Mouse (Mus musculus) forebrain, embryonic 15.5 days (tissue): ENCODE data around the gene Tat. TPM values are rescaled to one million over a fixed set of nuclear protein-coding genes. Genes with fewer than 3 reads are reported as not detected.
A peak's percentile ranks its signal among the peaks of the same experiment; 100 is the strongest.

Experiments used
- ATAC-seq: fragments of 200-750 bp; cut with Nextera tagmentation; replicated peaks from 2 replicates; pipeline ENCODE4 v1.8.0; 2017; ENCODE audit warnings: mild to moderate bottlenecking, moderate TSS enrichment, moderate library complexity
- H3K27ac ChIP-seq: fragments of 300-500 bp; sonication (generic); replicated peaks from 2 replicates; pipeline ENCODE4 v1.5.1; 2015; ENCODE audit warnings: mild to moderate bottlenecking, inconsistent platforms
- H3K27me3 ChIP-seq: fragments of 300-500 bp; sonication (generic); 2 replicates; pipeline ENCODE4 v1.6.1; 2015; ENCODE audit warnings: inconsistent platforms
- H3K36me3 ChIP-seq: fragments of 300-500 bp; sonication (generic); 2 replicates; pipeline ENCODE4 v1.6.1; 2015; ENCODE audit warnings: mild to moderate bottlenecking, inconsistent platforms
- H3K4me1 ChIP-seq: fragments of 300-500 bp; sonication (generic); 2 replicates; pipeline ENCODE4 v1.6.1; 2015; ENCODE audit warnings: inconsistent platforms
- H3K4me2 ChIP-seq: fragments of 300-500 bp; sonication (generic); replicated peaks from 2 replicates; pipeline ENCODE4 v1.6.1; 2015; ENCODE audit warnings: mild to moderate bottlenecking, inconsistent platforms
- H3K4me3 ChIP-seq: fragments of 300-500 bp; sonication (generic); 2 replicates; pipeline ENCODE4 v1.5.1; 2015; ENCODE audit warnings: mild to moderate bottlenecking, inconsistent platforms
- H3K9ac ChIP-seq: fragments of 300-500 bp; sonication (generic); replicated peaks from 2 replicates; pipeline ENCODE4 v1.6.1; 2015; ENCODE audit warnings: mild to moderate bottlenecking, inconsistent platforms
- H3K9me3 ChIP-seq: fragments of 300-500 bp; sonication (generic); 2 replicates; pipeline ENCODE4 v1.6.1; 2016; ENCODE audit warnings: inconsistent platforms
- WGBS: fragments of 180-500 bp; shearing (Covaris S2); methylation state at CpG from one replicate; pipeline ENCODE4 v1.1.7; 2015; ENCODE audit warnings: mixed read lengths; 5-methylcytosine and 5-hydroxymethylcytosine counted together
- polyA plus RNA-seq: library from polyadenylated mRNA; unstranded; fragments of >200 nt; fragmentation: Nextera tagmentation; extraction: Ambion mirVana; gene quantifications from 2 replicates; pipeline ENCODE4 v1.2.1, GENCODE M21; 2015

Gene Tat
- polyA plus RNA-seq, 1 experiment from 2014 or later: not detected

- H3K36me3 ChIP-seq: no peaks in the 10 kb centered on the region
- WGBS: 80% methylated on average over 4 of the region's 4 CpGs
- H3K4me3 ChIP-seq: no peak overlapping the region
- H3K4me2 ChIP-seq: no peak overlapping the region
- H3K4me1 ChIP-seq: peaks cover 25% of the 10 kb centered on the region
- ATAC-seq: no peak
- H3K27ac ChIP-seq: no peak overlapping the region
- no peak overlapping the region for H3K9ac ChIP-seq
- H3K27me3 ChIP-seq: peaks cover 9% of the 10 kb centered on the region; the same call in 1 of the 2 replicates
- H3K9me3 ChIP-seq: no peaks in the 10 kb centered on the region
Observed at GRCm38 (mm10) chr8:109959112-109959511, 31.1 kb upstream of the Tat start.

GRCm38 (mm10) chr8:109961693-109962367 lies 28.4 kb upstream of the Tat start, which contains the start of gene Marveld3:
Gene Marveld3 (minus strand): TSS chr8:109962203.
- Histone ChIP-seq H3K4me1 (peaks cover 17% of the 10 kb centered on the region; the same call in 1 of the 2 replicates), H3K9ac (peak within 1 kb of the TSS; percentile 39), H3K4me3 (peak within 1 kb of the TSS; percentile 42), H3K9me3 (no peaks in the 10 kb centered on the region), H3K36me3 (no peaks in the 10 kb centered on the region), H3K4me2 (peak within 1 kb of the TSS; percentile 59), H3K27ac (no peak within 1 kb of the TSS), H3K27me3 (peaks cover 9% of the 10 kb centered on the region; the same call in 1 of the 2 replicates)
- peak; percentile 57; the same call in 1 of the 2 replicates for ATAC-seq
- 2% methylated on average over 64 of the region's 64 CpGs for WGBS

GRCm38 (mm10) chr8:109962896-109963295 lies 27.3 kb upstream of the Tat start:
- Histone ChIP-seq H3K36me3 (no peaks in the 10 kb centered on the region), H3K4me1 (peaks cover 9% of the 10 kb centered on the region; the same call in 1 of the 2 replicates), H3K9me3 (no peaks in the 10 kb centered on the region), H3K4me3 (no peak overlapping the region), H3K27me3 (peaks cover 9% of the 10 kb centered on the region; the same call in 1 of the 2 replicates), H3K27ac (no peak overlapping the region), H3K9ac (no peak overlapping the region), H3K4me2 (no peak overlapping the region)
- ATAC-seq: no peak
- 81% methylated on average over 9 of the region's 9 CpGs for WGBS

- H3K9me3 ChIP-seq: no peaks in the 10 kb centered on the region
- 0 out of 2 replicates have a peak, but pooled peaks cover 7% of the 10 kb centered on the region for H3K4me1 ChIP-seq
- H3K27ac ChIP-seq: no peak overlapping the region
- H3K9ac ChIP-seq: no peak overlapping the region
- no peaks in the 10 kb centered on the region for H3K36me3 ChIP-seq
- no peak overlapping the region for H3K4me3 ChIP-seq
- H3K4me2 ChIP-seq: no peak overlapping the region
- H3K27me3 ChIP-seq: peaks cover 9% of the 10 kb centered on the region; the same call in 1 of the 2 replicates
- WGBS: 72% methylated on average over 13 of the region's 13 CpGs
- ATAC-seq: no peak
Observed at GRCm38 (mm10) chr8:109963421-109963820, 26.8 kb upstream of the Tat start.

GRCm38 (mm10) chr8:109964106-109964505 lies 26.1 kb upstream of the Tat start:
- no peaks in the 10 kb centered on the region for H3K9me3 ChIP-seq
- no peak overlapping the region for H3K4me2 ChIP-seq
- ATAC-seq: no peak
- H3K27me3 ChIP-seq: peaks cover 10% of the 10 kb centered on the region; the same call in 1 of the 2 replicates
- H3K4me1 ChIP-seq: 0 out of 2 replicates have a peak, but pooled peaks cover 7% of the 10 kb centered on the region
- 74% methylated on average over 4 of the region's 4 CpGs for WGBS
- H3K27ac ChIP-seq: no peak overlapping the region
- H3K36me3 ChIP-seq: no peaks in the 10 kb centered on the region
- no peak overlapping the region for H3K9ac ChIP-seq
- H3K4me3 ChIP-seq: no peak overlapping the region

- H3K4me3 ChIP-seq: no peak overlapping the region
Observed at GRCm38 (mm10) chr8:109968837-109969236, 21.4 kb upstream of the Tat start.

GRCm38 (mm10) chr8:109970323-109970722 lies 19.9 kb upstream of the Tat start:
- ATAC-seq: no peak

More at GRCm38 (mm10) chr8:109968837-109969236, 21.4 kb upstream of the Tat start:
- no peaks in the 10 kb centered on the region for H3K9me3 ChIP-seq
- H3K4me2 ChIP-seq: no peak overlapping the region
- 0 out of 2 replicates have a peak, but pooled peaks cover 5% of the 10 kb centered on the region for H3K27me3 ChIP-seq
- H3K9ac ChIP-seq: no peak overlapping the region
- H3K36me3 ChIP-seq: no peaks in the 10 kb centered on the region
- H3K27ac ChIP-seq: no peak overlapping the region
- H3K4me1 ChIP-seq: no peaks in the 10 kb centered on the region
- no peak for ATAC-seq
- 66% methylated on average over 10 of the region's 10 CpGs for WGBS

GRCm38 (mm10) chr8:109972901-109973300 lies 17.3 kb upstream of the Tat start:
- Histone ChIP-seq H3K4me2 (no peak overlapping the region), H3K36me3 (no peaks in the 10 kb centered on the region), H3K9ac (no peak overlapping the region), H3K27me3 (0 out of 2 replicates have a peak, but pooled peaks cover 5% of the 10 kb centered on the region), H3K9me3 (peaks cover 7% of the 10 kb centered on the region; the same call in 1 of the 2 replicates), H3K27ac (no peak overlapping the region), H3K4me1 (no peaks in the 10 kb centered on the region), H3K4me3 (no peak overlapping the region)
- ATAC-seq: no peak
- WGBS: 91% methylated on average over 4 of the region's 4 CpGs

More at GRCm38 (mm10) chr8:109970323-109970722, 19.9 kb upstream of the Tat start:
- 0 out of 2 replicates have a peak, but pooled peaks cover 5% of the 10 kb centered on the region for H3K27me3 ChIP-seq
- no peaks in the 10 kb centered on the region for H3K9me3 ChIP-seq
- no peaks in the 10 kb centered on the region for H3K4me1 ChIP-seq
- no peak overlapping the region for H3K27ac ChIP-seq
- no peaks in the 10 kb centered on the region for H3K36me3 ChIP-seq
- no peak overlapping the region for H3K4me3 ChIP-seq
- no peak overlapping the region for H3K4me2 ChIP-seq
- H3K9ac ChIP-seq: no peak overlapping the region
- 6% methylated on average over 9 of the region's 9 CpGs for WGBS

- ATAC-seq: no peak
- Histone ChIP-seq H3K4me2 (no peak overlapping the region), H3K9ac (no peak overlapping the region)
Observed at GRCm38 (mm10) chr8:109979339-109979738, 10.9 kb upstream of the Tat start.

GRCm38 (mm10) chr8:109982386-109983105 lies 7.7 kb upstream of the Tat start:
- 71% methylated on average over 15 of the region's 15 CpGs for WGBS
- Histone ChIP-seq H3K9ac (no peak overlapping the region), H3K4me2 (no peak overlapping the region), H3K36me3 (no peaks in the 10 kb centered on the region), H3K27ac (no peak overlapping the region), H3K4me3 (no peak overlapping the region), H3K9me3 (no peaks in the 10 kb centered on the region), H3K27me3 (no peaks in the 10 kb centered on the region), H3K4me1 (peaks cover 11% of the 10 kb centered on the region)
- ATAC-seq: no peak

More at GRCm38 (mm10) chr8:109979339-109979738, 10.9 kb upstream of the Tat start:
- Histone ChIP-seq H3K27me3 (no peaks in the 10 kb centered on the region), H3K27ac (no peak overlapping the region), H3K9me3 (peaks cover 7% of the 10 kb centered on the region; the same call in 1 of the 2 replicates), H3K4me1 (peaks cover 8% of the 10 kb centered on the region), H3K36me3 (no peaks in the 10 kb centered on the region), H3K4me3 (no peak overlapping the region)
- 82% methylated on average over 6 of the region's 6 CpGs for WGBS

- ATAC-seq: no peak
- H3K36me3 ChIP-seq: no peaks in the 10 kb centered on the region
Observed at GRCm38 (mm10) chr8:109983944-109984343, 6.3 kb upstream of the Tat start.

GRCm38 (mm10) chr8:109986384-109986783 lies 3.9 kb upstream of the Tat start:
- Histone ChIP-seq H3K9me3 (no peaks in the 10 kb centered on the region), H3K36me3 (no peaks in the 10 kb centered on the region), H3K4me1 (peaks cover 11% of the 10 kb centered on the region), H3K27me3 (no peaks in the 10 kb centered on the region), H3K27ac (no peak overlapping the region), H3K4me2 (no peak overlapping the region), H3K9ac (no peak overlapping the region), H3K4me3 (no peak overlapping the region)
- WGBS: 68% methylated on average over 7 of the region's 7 CpGs
- ATAC-seq: no peak

More at GRCm38 (mm10) chr8:109983944-109984343, 6.3 kb upstream of the Tat start:
- Histone ChIP-seq H3K4me3 (no peak overlapping the region), H3K9ac (no peak overlapping the region), H3K4me1 (peaks cover 11% of the 10 kb centered on the region), H3K27ac (peak overlapping the region; percentile 44), H3K9me3 (no peaks in the 10 kb centered on the region), H3K27me3 (no peaks in the 10 kb centered on the region), H3K4me2 (no peak overlapping the region)
- WGBS: 14% methylated on average over 5 of the region's 5 CpGs
